7 mouse cellular contexts compared by ENCODE assay signal in the genomic region with DNA sequence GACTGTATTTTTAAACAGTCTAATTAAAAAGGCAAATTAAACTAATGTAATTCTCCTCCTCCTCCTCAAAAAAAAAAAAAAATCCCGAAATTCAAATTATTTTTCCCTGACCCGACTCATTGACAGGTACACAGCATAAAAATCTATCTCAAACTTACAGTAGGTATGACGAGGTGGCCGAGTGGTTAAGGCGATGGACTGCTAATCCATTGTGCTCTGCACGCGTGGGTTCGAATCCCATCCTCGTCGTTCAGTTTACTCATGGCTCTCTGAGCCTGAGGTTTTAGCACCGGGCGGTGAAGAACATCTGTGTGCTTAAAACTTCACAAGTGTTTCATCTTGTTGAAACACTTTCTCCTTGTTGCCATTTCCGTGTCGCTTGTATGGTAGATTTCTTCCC. TPM values are rescaled to one million over a fixed set of nuclear protein-coding genes. Genes with fewer than 3 reads are reported as not detected.
A peak's percentile ranks its signal among the peaks of the same experiment; 100 is the strongest.
DNase-seq lines count a peak whose midpoint lies in the region; ATAC-seq lines count a peak whose summit lies in the region.

No protein-coding gene starts in this region.

- DNase-seq in T-cell, adult 2 months (ENCODE audit: low spot score) = peak; percentile 84
- peak; percentile 79 to 81 for DNase-seq in cerebellum, postnatal 10 days
- DNase-seq in left cerebral cortex, postnatal 36 days (ENCODE audit: low spot score in 2 of 2) = peak; percentile 72 to 79
- DNase-seq in midbrain, embryonic 10.5 days (ENCODE audit: low spot score) = peak; percentile 72
- DNase-seq in spleen, postnatal 36 days (ENCODE audit: low spot score in 2 of 2) = peak; percentile 70 to 80

- ATAC-seq in granulocyte monocyte progenitor cell, adult 5-6 weeks (replicated peaks; ENCODE audit: poor library complexity, severe bottlenecking) = peak; percentile 17; the same call in 1 of the 2 replicates
- ATAC-seq in intestine, embryonic 15.5 days = 0 out of 2 replicates have a peak, but pooled peaks have one; percentile 27

- 1% methylated on average over 14 of the region's 14 CpGs for WGBS in intestine, embryonic 15.5 days
- under 1% methylated on average over 14 of the region's 14 CpGs for WGBS in midbrain, embryonic 10.5 days

- intact Hi-C loops in left cerebral cortex, postnatal 36 days (cut with DNase I) = no loop called here

- no peak overlapping the region for H3K4me3 ChIP-seq in intestine, embryonic 15.5 days (replicated peaks)
- peak overlapping the region; percentile 20; the same call in 1 of the 2 replicates for H3K4me3 ChIP-seq in midbrain, embryonic 10.5 days

- H3K9me3 ChIP-seq in intestine, embryonic 15.5 days = no peaks in the 10 kb centered on the region
- H3K9me3 ChIP-seq in midbrain, embryonic 10.5 days (replicated peaks) = no peaks in the 10 kb centered on the region

- H3K9ac ChIP-seq in intestine, embryonic 15.5 days = no peak overlapping the region

- no peaks in the 10 kb centered on the region for H3K36me3 ChIP-seq in intestine, embryonic 15.5 days
- H3K36me3 ChIP-seq in midbrain, embryonic 10.5 days = no peaks in the 10 kb centered on the region

- H3K27ac ChIP-seq in intestine, embryonic 15.5 days = no peak overlapping the region
- H3K27ac ChIP-seq in midbrain, embryonic 10.5 days (replicated peaks) = no peak overlapping the region

- H3K4me1 ChIP-seq in intestine, embryonic 15.5 days (replicated peaks) = 0 out of 2 replicates have a peak, but pooled peaks cover 3% of the 10 kb centered on the region
- peaks cover 22% of the 10 kb centered on the region for H3K4me1 ChIP-seq in midbrain, embryonic 10.5 days

- H3K4me2 ChIP-seq in intestine, embryonic 15.5 days (replicated peaks) = peak overlapping the region; percentile 29; the same call in 1 of the 2 replicates

- H3K27me3 ChIP-seq in intestine, embryonic 15.5 days (replicated peaks) = no peaks in the 10 kb centered on the region
- no peaks in the 10 kb centered on the region for H3K27me3 ChIP-seq in midbrain, embryonic 10.5 days (ENCODE audit: low read depth, poor library complexity, severe bottlenecking)

RNA-seq across cellular contexts. Expression of gene Hist1h4h, which starts 9.1 kb away (rescaled TPM):
- total RNA-seq in granulocyte monocyte progenitor cell, adult 5-6 weeks (2014; fragmentation: Nextera tagmentation) = 19.7 and 101 TPM in 2 replicates
- total RNA-seq in granulocyte monocyte progenitor cell, adult 5-6 weeks (2017) = 1,184 and 1,507 TPM in 2 replicates
- polyA plus RNA-seq in intestine, embryonic 15.5 days (2015; fragmentation: Nextera tagmentation; extraction: Ambion mirVana) = 4.6 and 4.8 TPM in 2 replicates
- 100 to 1,000 TPM; 319 to 326 TPM for total RNA-seq in left cerebral cortex, postnatal 36 days (2021)
- 2.0 and 4.1 TPM in 2 replicates for polyA plus RNA-seq in midbrain, embryonic 10.5 days (2016; fragmentation: Nextera tagmentation; extraction: Ambion mirVana)

RNA-seq across cellular contexts. Expression of gene Hist1h2af, which starts 12.0 kb away (rescaled TPM):
- total RNA-seq in granulocyte monocyte progenitor cell, adult 5-6 weeks (2014; fragmentation: Nextera tagmentation) = 23.5 TPM in 1 of 2 replicates, not detected in the other
- 2,010 and 2,453 TPM in 2 replicates for total RNA-seq in granulocyte monocyte progenitor cell, adult 5-6 weeks (2017)
- 6.7 TPM in 1 of 2 replicates, not detected in the other for polyA plus RNA-seq in intestine, embryonic 15.5 days (2015; fragmentation: Nextera tagmentation; extraction: Ambion mirVana)
- 1 to 10 TPM; 6.2 to 7.0 TPM for total RNA-seq in left cerebral cortex, postnatal 36 days (2021)
- 4.7 and 9.5 TPM in 2 replicates for polyA plus RNA-seq in midbrain, embryonic 10.5 days (2016; fragmentation: Nextera tagmentation; extraction: Ambion mirVana)

RNA-seq across cellular contexts. Expression of gene Hist1h3g, which starts 13.5 kb away (rescaled TPM):
- 60.4 and 108 TPM in 2 replicates for total RNA-seq in granulocyte monocyte progenitor cell, adult 5-6 weeks (2014; fragmentation: Nextera tagmentation)
- total RNA-seq in granulocyte monocyte progenitor cell, adult 5-6 weeks (2017) = 191 and 281 TPM in 2 replicates
- 6.1 and 6.2 TPM in 2 replicates for polyA plus RNA-seq in intestine, embryonic 15.5 days (2015; fragmentation: Nextera tagmentation; extraction: Ambion mirVana)
- total RNA-seq in left cerebral cortex, postnatal 36 days (2021) = 1 to 10 TPM; 3.6 to 4.6 TPM
- polyA plus RNA-seq in midbrain, embryonic 10.5 days (2016; fragmentation: Nextera tagmentation; extraction: Ambion mirVana) = 5.5 and 5.6 TPM in 2 replicates

RNA-seq across cellular contexts. Expression of gene Hist1h2bh, which starts 21.5 kb away (rescaled TPM):
- total RNA-seq in granulocyte monocyte progenitor cell, adult 5-6 weeks (2014; fragmentation: Nextera tagmentation) = 17.1 and 20.3 TPM in 2 replicates
- total RNA-seq in granulocyte monocyte progenitor cell, adult 5-6 weeks (2017) = 126 and 172 TPM in 2 replicates
- 1.1 and 1.3 TPM in 2 replicates for polyA plus RNA-seq in intestine, embryonic 15.5 days (2015; fragmentation: Nextera tagmentation; extraction: Ambion mirVana)
- total RNA-seq in left cerebral cortex, postnatal 36 days (2021) = 1 to 10 TPM in 1 of 2 experiments, under 1 TPM in 1; 0.79 to 1.2 TPM
- polyA plus RNA-seq in midbrain, embryonic 10.5 days (2016; fragmentation: Nextera tagmentation; extraction: Ambion mirVana) = 1.00 and 1.0 TPM in 2 replicates

RNA-seq across cellular contexts. Expression of gene Hist1h3f, which starts 22.1 kb away (rescaled TPM):
- 4.9 and 8.2 TPM in 2 replicates for total RNA-seq in granulocyte monocyte progenitor cell, adult 5-6 weeks (2014; fragmentation: Nextera tagmentation)
- 77.5 and 127 TPM in 2 replicates for total RNA-seq in granulocyte monocyte progenitor cell, adult 5-6 weeks (2017)
- polyA plus RNA-seq in intestine, embryonic 15.5 days (2015; fragmentation: Nextera tagmentation; extraction: Ambion mirVana) = 0.45 and 0.97 TPM in 2 replicates
- 10 to 100 TPM; 17.9 to 18.2 TPM for total RNA-seq in left cerebral cortex, postnatal 36 days (2021)
- 1.1 and 1.5 TPM in 2 replicates for polyA plus RNA-seq in midbrain, embryonic 10.5 days (2016; fragmentation: Nextera tagmentation; extraction: Ambion mirVana)

Comparison
In these comparisons a context has a peak if more than half of its experiments do, and no peak if none do; other contexts are left out.
1. RNA of gene Hist1h3g, which starts 13.5 kb away (total RNA-seq): 60.4 to 281 TPM in granulocyte monocyte progenitor cell, adult 5-6 weeks; 3.6 to 4.6 TPM in left cerebral cortex, postnatal 36 days; every median in the first group is over 10 times any median in the second.
2. Peak in every context shown above with its lines, with median percentiles within 50 percentile points of each other: DNase-seq.